Mouse (Mus musculus): Measurements from ENCODE around the gene Fars2.

DNA sequence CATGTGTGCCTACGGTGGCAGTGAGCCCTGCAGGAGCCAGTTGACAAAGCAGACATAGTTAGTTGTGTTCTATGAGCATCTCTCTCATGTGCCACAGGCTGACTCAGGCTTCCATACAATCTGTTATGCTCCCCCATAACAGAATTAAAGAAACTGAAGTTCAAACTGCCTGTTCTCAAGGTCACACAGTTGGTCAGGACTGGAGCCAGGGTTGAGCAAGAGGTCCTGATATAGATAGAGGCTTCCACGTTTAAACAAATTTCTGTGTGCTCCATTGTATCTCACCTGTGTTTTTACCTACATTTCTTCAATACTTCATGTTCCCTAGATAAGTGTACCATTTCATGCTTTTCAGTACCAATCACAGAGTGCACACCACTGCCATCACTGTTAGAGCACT is 362.9 kb downstream of the Fars2 start:
- no peak for TF ChIP-seq POLR2A (IDR thresholded peaks at IDR 0.05; ENCODE audit: borderline replicate concordance, extremely low read depth, low read depth, low read length)
- TF ChIP-seq CTCF (IDR thresholded peaks at IDR 0.05; ENCODE audit: insufficient read depth, low read length), result no peak
